Mouse (Mus musculus): ENCODE measurements around the gene Gm17677. TPM values are rescaled to one million over a fixed set of nuclear protein-coding genes. Genes with fewer than 3 reads are reported as not detected.

Gene Gm17677
- polyA plus RNA-seq (2012; rRNA removed) = not detected in 2 replicates

GRCm38 (mm10) chr9:35740749-35741148 is at the start of gene Gm17677:
Gene Gm17677, plus strand, starts transcription at chr9:35741049.
- Histone ChIP-seq H3K4me1 (ENCODE audit: control insufficient read depth, insufficient read depth, low read length) (no peaks in the 10 kb centered on the region), H3K27ac (ENCODE audit: control insufficient read depth, insufficient read depth, low read depth, low read length) (no peak within 1 kb of the TSS), H3K36me3 (ENCODE audit: control insufficient read depth, insufficient read depth, low read length) (no peaks in the 10 kb centered on the region), H3K27me3 (ENCODE audit: control insufficient read depth, insufficient read depth, low read length) (no peaks in the 10 kb centered on the region), H3K4me3 (ENCODE audit: control insufficient read depth, low read depth, low read length) (no peak within 1 kb of the TSS)
- no peak for TF ChIP-seq POLR2A (IDR thresholded peaks at IDR 0.05; ENCODE audit: control insufficient read depth, low read depth, low read length)
- TF ChIP-seq CTCF (IDR thresholded peaks at IDR 0.05; ENCODE audit: control insufficient read depth, insufficient read depth, insufficient replicate concordance, low read depth, low read length) = no peak

GRCm38 (mm10) chr9:35691924-35692323 is 48.9 kb upstream of the Gm17677 start:
- Histone ChIP-seq H3K4me1 (ENCODE audit: control insufficient read depth, insufficient read depth, low read length) (no peaks in the 10 kb centered on the region), H3K36me3 (ENCODE audit: control insufficient read depth, insufficient read depth, low read length) (no peaks in the 10 kb centered on the region), H3K4me3 (ENCODE audit: control insufficient read depth, low read depth, low read length) (no peak overlapping the region), H3K27me3 (ENCODE audit: control insufficient read depth, insufficient read depth, low read length) (no peaks in the 10 kb centered on the region), H3K27ac (ENCODE audit: control insufficient read depth, insufficient read depth, low read depth, low read length) (no peak overlapping the region)
- TF ChIP-seq CTCF (IDR thresholded peaks at IDR 0.05; ENCODE audit: control insufficient read depth, insufficient read depth, insufficient replicate concordance, low read depth, low read length) (no peak), POLR2A (IDR thresholded peaks at IDR 0.05; ENCODE audit: control insufficient read depth, low read depth, low read length) (no peak)

- Histone ChIP-seq H3K36me3 (ENCODE audit: control insufficient read depth, insufficient read depth, low read length) (no peaks in the 10 kb centered on the region), H3K4me3 (ENCODE audit: control insufficient read depth, low read depth, low read length) (no peak overlapping the region), H3K27me3 (ENCODE audit: control insufficient read depth, insufficient read depth, low read length) (no peaks in the 10 kb centered on the region), H3K27ac (ENCODE audit: control insufficient read depth, insufficient read depth, low read depth, low read length) (no peak overlapping the region), H3K4me1 (ENCODE audit: control insufficient read depth, insufficient read depth, low read length) (no peaks in the 10 kb centered on the region)
- TF ChIP-seq CTCF (IDR thresholded peaks at IDR 0.05; ENCODE audit: control insufficient read depth, insufficient read depth, insufficient replicate concordance, low read depth, low read length) = no peak
- no peak for TF ChIP-seq POLR2A (IDR thresholded peaks at IDR 0.05; ENCODE audit: control insufficient read depth, low read depth, low read length)
Observed at GRCm38 (mm10) chr9:35707265-35707664, 33.6 kb upstream of the Gm17677 start.

- H3K27me3 ChIP-seq (ENCODE audit: control insufficient read depth, insufficient read depth, low read length) = no peaks in the 10 kb centered on the region
- TF ChIP-seq POLR2A (IDR thresholded peaks at IDR 0.05; ENCODE audit: control insufficient read depth, low read depth, low read length) = no peak
- no peak for TF ChIP-seq CTCF (IDR thresholded peaks at IDR 0.05; ENCODE audit: control insufficient read depth, insufficient read depth, insufficient replicate concordance, low read depth, low read length)
Observed at GRCm38 (mm10) chr9:35756843-35757242, 16.0 kb downstream of the Gm17677 start.

GRCm38 (mm10) chr9:35778009-35778408 is 37.2 kb downstream of the Gm17677 start, which contains the start of gene Gm17727:
Gene Gm17727, minus strand, starts transcription at chr9:35778109.
- TF ChIP-seq POLR2A (IDR thresholded peaks at IDR 0.05; ENCODE audit: control insufficient read depth, low read depth, low read length) (no peak), CTCF (IDR thresholded peaks at IDR 0.05; ENCODE audit: control insufficient read depth, insufficient read depth, insufficient replicate concordance, low read depth, low read length) (no peak)
- Histone ChIP-seq H3K36me3 (ENCODE audit: control insufficient read depth, insufficient read depth, low read length) (no peaks in the 10 kb centered on the region), H3K4me1 (ENCODE audit: control insufficient read depth, insufficient read depth, low read length) (no peaks in the 10 kb centered on the region), H3K27ac (ENCODE audit: control insufficient read depth, insufficient read depth, low read depth, low read length) (no peak within 1 kb of the TSS), H3K4me3 (ENCODE audit: control insufficient read depth, low read depth, low read length) (no peak within 1 kb of the TSS), H3K27me3 (ENCODE audit: control insufficient read depth, insufficient read depth, low read length) (no peaks in the 10 kb centered on the region)

More at GRCm38 (mm10) chr9:35756843-35757242, 16.0 kb downstream of the Gm17677 start:
- Histone ChIP-seq H3K4me1 (ENCODE audit: control insufficient read depth, insufficient read depth, low read length) (no peaks in the 10 kb centered on the region), H3K36me3 (ENCODE audit: control insufficient read depth, insufficient read depth, low read length) (no peaks in the 10 kb centered on the region), H3K4me3 (ENCODE audit: control insufficient read depth, low read depth, low read length) (no peak overlapping the region), H3K27ac (ENCODE audit: control insufficient read depth, insufficient read depth, low read depth, low read length) (no peak overlapping the region)

GRCm38 (mm10) chr9:35790001-35790400 is 49.2 kb downstream of the Gm17677 start, which contains the start of the genes Gm27235 and D730048I06Rik:
Gene Gm27235, minus strand, starts transcription at chr9:35790101.
Gene D730048I06Rik, minus strand, starts transcription at chr9:35790112.
- Histone ChIP-seq H3K27me3 (ENCODE audit: control insufficient read depth, insufficient read depth, low read length) (no peaks in the 10 kb centered on the region), H3K4me1 (ENCODE audit: control insufficient read depth, insufficient read depth, low read length) (no peaks in the 10 kb centered on the region), H3K27ac (ENCODE audit: control insufficient read depth, insufficient read depth, low read depth, low read length) (no peak within 1 kb of the TSS), H3K4me3 (ENCODE audit: control insufficient read depth, low read depth, low read length) (no peak within 1 kb of the TSS), H3K36me3 (ENCODE audit: control insufficient read depth, insufficient read depth, low read length) (no peaks in the 10 kb centered on the region)
- TF ChIP-seq CTCF (IDR thresholded peaks at IDR 0.05; ENCODE audit: control insufficient read depth, insufficient read depth, insufficient replicate concordance, low read depth, low read length) (no peak), POLR2A (IDR thresholded peaks at IDR 0.05; ENCODE audit: control insufficient read depth, low read depth, low read length) (no peak)

Other genes with a start within 250 kb of the Gm17677 start
- gene Gm1113, start 222.8 kb upstream of the Gm17677 start, polyA plus RNA-seq (2012; rRNA removed) = not detected in 2 replicates
- 63.9 and 71.2 TPM in 2 replicates for gene Ddx25, start 182.5 kb upstream of the Gm17677 start, polyA plus RNA-seq (2012; rRNA removed)
- gene Pus3, start 182.5 kb upstream of the Gm17677 start, polyA plus RNA-seq (2012; rRNA removed) = 2.8 and 3.5 TPM in 2 replicates
- 1.1 and 2.3 TPM in 2 replicates for gene Pate2, start 170.8 kb upstream of the Gm17677 start, polyA plus RNA-seq (2012; rRNA removed)
- gene Hyls1, start 170.7 kb upstream of the Gm17677 start, polyA plus RNA-seq (2012; rRNA removed) = 39.7 and 41.8 TPM in 2 replicates
- gene Pate4, start 129.1 kb upstream of the Gm17677 start, polyA plus RNA-seq (2012; rRNA removed) = 0.10 TPM in 1 of 2 replicates, not detected in the other
- gene Pate3, start 92.8 kb upstream of the Gm17677 start, polyA plus RNA-seq (2012; rRNA removed) = 0.54 TPM in 1 of 2 replicates, not detected in the other
- 3.4 TPM in 1 of 2 replicates, not detected in the other for gene Pate1, start 53.7 kb upstream of the Gm17677 start, polyA plus RNA-seq (2012; rRNA removed)
- not detected in 2 replicates for gene Gm17727, start 37.1 kb downstream of the Gm17677 start, polyA plus RNA-seq (2012; rRNA removed)
- 0.38 and 0.67 TPM in 2 replicates for gene Gm27235, start 49.1 kb downstream of the Gm17677 start, polyA plus RNA-seq (2012; rRNA removed)
- 0.27 and 2.9 TPM in 2 replicates for gene D730048I06Rik, start 49.1 kb downstream of the Gm17677 start, polyA plus RNA-seq (2012; rRNA removed)
- not detected in 2 replicates for gene 9230110F15Rik, start 103.1 kb downstream of the Gm17677 start, polyA plus RNA-seq (2012; rRNA removed)
- gene 9230113P08Rik, start 167.4 kb downstream of the Gm17677 start, polyA plus RNA-seq (2012; rRNA removed) = not detected in 2 replicates